Mouse (Mus musculus): Measurements from ENCODE around the gene Pip.

DNA sequence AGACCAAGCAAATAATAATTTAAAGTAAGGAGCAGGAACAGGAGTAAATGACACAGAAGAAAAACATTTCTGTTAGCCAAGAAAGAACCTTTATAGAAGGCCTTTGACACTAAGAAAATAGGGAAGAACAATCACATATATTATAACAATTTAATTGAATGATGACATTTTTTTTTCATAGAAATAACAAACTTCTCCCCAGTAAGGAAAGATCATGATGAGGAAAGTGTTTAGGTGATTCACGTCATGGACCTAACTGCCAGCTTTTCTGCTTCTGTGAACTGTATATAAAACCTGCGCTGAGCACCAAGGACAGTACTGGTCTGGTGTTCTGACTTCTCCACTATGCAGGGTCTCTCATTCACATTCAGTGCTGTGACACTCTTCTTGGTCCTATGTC lies at the start of gene Pip:
- TF ChIP-seq CTCF (IDR thresholded peaks at IDR 0.05; ENCODE audit: low read depth, low read length) (no peak), POLR2A (IDR thresholded peaks at IDR 0.05; ENCODE audit: insufficient read depth, low read length) (no peak), EP300 (IDR thresholded peaks at IDR 0.05; ENCODE audit: insufficient read depth, low read depth, low read length) (no peak)
